Mouse (Mus musculus) intestine, postnatal 0 days (tissue): Measurements from ENCODE around the gene Nfs1. TPM values are rescaled to one million over a fixed set of nuclear protein-coding genes. Genes with fewer than 3 reads are reported as not detected.

ENCODE experiments used
- ATAC-seq: fragments of 200-750 bp; cut with Nextera tagmentation; 2 replicates; pipeline ENCODE4 v1.8.0; 2017; ENCODE audit warnings: mild to moderate bottlenecking, moderate TSS enrichment, moderate library complexity
- H3K27ac ChIP-seq: fragments of 300-500 bp; sonication (generic); 2 replicates; pipeline ENCODE4 v1.5.1; 2014; ENCODE audit warnings: mild to moderate bottlenecking, low read depth, low read length, moderate library complexity
- H3K27me3 ChIP-seq: fragments of 300-500 bp; sonication (generic); replicated peaks from 2 replicates; pipeline ENCODE4 v1.6.1; 2014; ENCODE audit warnings: low read length, mixed read lengths; ENCODE audit not compliant: control insufficient read depth, insufficient read depth
- H3K36me3 ChIP-seq: fragments of 300-500 bp; sonication (generic); 2 replicates; pipeline ENCODE4 v1.6.1; 2014; ENCODE audit warnings: mild to moderate bottlenecking, moderate library complexity; ENCODE audit not compliant: control insufficient read depth, insufficient read depth
- H3K4me1 ChIP-seq: fragments of 300-500 bp; sonication (generic); replicated peaks from 2 replicates; pipeline ENCODE4 v1.6.1; 2014; ENCODE audit warnings: antibody characterized with exemption, low read length, mixed read lengths; ENCODE audit not compliant: control insufficient read depth, insufficient read depth
- H3K4me2 ChIP-seq: fragments of 300-500 bp; sonication (generic); replicated peaks from 2 replicates; pipeline ENCODE4 v1.6.1; 2014; ENCODE audit warnings: low read depth, mild to moderate bottlenecking, moderate library complexity
- H3K4me3 ChIP-seq: fragments of 300-500 bp; sonication (generic); 2 replicates; pipeline ENCODE4 v1.5.1; 2014; ENCODE audit warnings: low read depth, low read length
- H3K9ac ChIP-seq: fragments of 300-500 bp; sonication (generic); 2 replicates; pipeline ENCODE4 v1.6.1; 2014; ENCODE audit warnings: mild to moderate bottlenecking, low read depth, low read length
- H3K9me3 ChIP-seq: fragments of 300-500 bp; sonication (generic); 2 replicates; pipeline ENCODE4 v1.6.1; 2016; ENCODE audit warnings: mixed run types; ENCODE audit not compliant: control insufficient read depth
- CTCF ChIP-seq: sonication (generic); IDR thresholded peaks from 2 replicates; pipeline ENCODE4 v1.5.1; 2016; ENCODE audit warnings: low read depth, mild to moderate bottlenecking, control low read depth, antibody characterized with exemption, moderate library complexity
- WGBS: fragments of 180-500 bp; shearing (Covaris S2); extraction: QIAGEN DNeasy Blood & Tissue Kit; methylation state at CpG from one replicate; pipeline ENCODE4 v1.1.7; 2014; 5-methylcytosine and 5-hydroxymethylcytosine counted together
- polyA plus RNA-seq: library from polyadenylated mRNA; unstranded; fragments of >200 nt; fragmentation: Nextera tagmentation; extraction: Ambion mirVana; gene quantifications from 2 replicates; pipeline ENCODE4 v1.2.1, GENCODE M21; 2015

The Nfs1 gene
- polyA plus RNA-seq, 1 experiment from 2014 or later = 41.1 TPM

DNA sequence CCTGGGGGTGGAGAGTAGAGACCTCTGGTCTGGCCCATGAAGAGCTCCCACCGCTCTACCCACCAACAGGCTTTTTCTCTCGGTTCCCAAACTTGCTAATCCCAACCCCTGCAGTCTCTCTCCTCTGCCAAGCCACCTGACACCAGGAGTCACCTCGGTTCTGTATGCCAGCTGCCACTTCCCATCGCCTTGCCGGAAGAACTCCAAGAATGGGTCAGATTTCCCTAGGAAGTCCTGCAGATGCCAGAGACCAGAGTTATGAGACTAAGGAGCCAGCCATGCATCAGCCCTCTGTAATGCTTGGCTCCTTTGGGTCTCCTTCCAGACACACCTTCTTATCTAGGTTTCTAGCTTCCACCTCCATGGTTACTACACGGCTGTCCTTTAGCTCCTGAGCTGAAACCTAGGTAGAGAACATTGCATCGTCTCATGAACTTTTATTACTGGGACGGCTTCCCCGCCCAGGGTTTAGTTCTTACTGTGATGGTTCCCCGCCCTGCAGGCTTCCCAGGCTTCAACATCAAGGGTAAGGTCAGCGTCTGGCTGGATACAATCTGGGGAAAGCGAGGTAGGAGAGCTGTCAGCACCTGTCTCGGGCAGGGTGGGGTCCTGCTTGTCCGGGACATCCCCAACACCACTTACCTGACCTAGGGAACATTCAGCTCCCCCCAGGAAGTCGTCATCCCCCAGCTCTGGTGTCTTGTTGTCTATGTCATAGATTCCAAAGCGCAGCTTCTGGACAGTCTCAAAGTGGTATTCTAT is 65.4 kb downstream of the Nfs1 start:
- no peak for ATAC-seq
- no peak overlapping the region for H3K27ac ChIP-seq
- 72% methylated on average over 16 of the region's 16 CpGs for WGBS
- H3K4me1 ChIP-seq = no peaks in the 10 kb centered on the region
- no peak for TF ChIP-seq CTCF
- H3K9me3 ChIP-seq = no peaks in the 10 kb centered on the region
- no peaks in the 10 kb centered on the region for H3K27me3 ChIP-seq
- H3K36me3 ChIP-seq = peaks cover 51% of the 10 kb centered on the region
- H3K4me2 ChIP-seq = no peak overlapping the region
- H3K9ac ChIP-seq = no peak overlapping the region
- H3K4me3 ChIP-seq = no peak overlapping the region

DNA sequence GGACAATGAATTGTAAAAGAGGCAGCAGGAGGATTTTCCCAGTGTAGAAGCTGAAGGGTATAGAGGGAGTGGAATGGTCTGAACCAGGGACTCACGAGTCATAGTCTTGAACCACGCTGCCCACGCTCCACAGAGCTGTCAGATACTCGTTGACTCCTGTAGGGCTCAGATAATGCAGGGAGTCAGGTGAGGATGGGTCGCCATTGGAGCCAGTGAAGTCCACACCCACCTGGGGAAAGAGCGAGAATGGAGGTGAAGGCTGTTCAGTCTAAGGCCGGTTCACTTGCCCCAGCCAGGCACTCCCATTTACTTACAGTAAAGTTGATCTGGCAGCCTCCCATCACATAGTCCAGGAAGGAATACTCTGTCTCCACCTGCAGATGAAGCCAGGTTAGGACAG is 66.5 kb downstream of the Nfs1 start:
- Histone ChIP-seq H3K27me3 (no peaks in the 10 kb centered on the region), H3K4me2 (no peak overlapping the region), H3K36me3 (peaks cover 56% of the 10 kb centered on the region), H3K9ac (no peak overlapping the region), H3K9me3 (no peaks in the 10 kb centered on the region), H3K4me3 (no peak overlapping the region), H3K27ac (no peak overlapping the region), H3K4me1 (no peaks in the 10 kb centered on the region)
- TF ChIP-seq CTCF = peak; percentile 21; the same call in 1 of the 2 replicates
- 86% methylated on average over 7 of the region's 7 CpGs for WGBS
- no peak for ATAC-seq

DNA sequence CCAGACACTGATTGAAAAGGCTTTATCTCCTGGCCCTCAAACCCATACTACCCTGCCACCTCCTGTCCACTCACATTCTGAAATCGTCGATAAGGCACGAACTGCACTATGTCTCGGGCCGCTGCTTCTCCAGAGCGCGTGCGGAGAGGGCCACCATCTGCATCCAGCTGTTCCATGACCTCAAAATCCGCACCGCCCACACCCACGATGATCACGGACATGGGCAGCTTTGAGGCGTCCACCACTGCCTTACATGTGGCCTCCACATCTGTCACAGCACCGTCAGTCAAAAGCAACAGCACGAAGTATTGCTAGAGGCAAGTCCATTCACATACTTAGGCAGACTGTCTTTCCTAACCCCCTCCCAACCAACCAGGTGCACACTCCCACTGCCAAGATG is 70.3 kb downstream of the Nfs1 start:
- Histone ChIP-seq H3K4me3 (no peak overlapping the region), H3K36me3 (peaks cover 74% of the 10 kb centered on the region), H3K4me2 (no peak overlapping the region), H3K27me3 (no peaks in the 10 kb centered on the region), H3K4me1 (no peaks in the 10 kb centered on the region), H3K27ac (no peak overlapping the region), H3K9me3 (no peaks in the 10 kb centered on the region), H3K9ac (no peak overlapping the region)
- 82% methylated on average over 15 of the region's 15 CpGs for WGBS
- no peak for TF ChIP-seq CTCF
- ATAC-seq = no peak

Other genes starting within 250 kb of the Nfs1 start
- 39.5 and 40.4 TPM in 2 replicates for gene Uqcc1, start 213.9 kb downstream of the Nfs1 start, polyA plus RNA-seq
- not detected in 2 replicates for gene Gm15557, start 203.5 kb downstream of the Nfs1 start, polyA plus RNA-seq
- gene Gdf5, start 198.8 kb downstream of the Nfs1 start, polyA plus RNA-seq = 0.26 and 1.0 TPM in 2 replicates
- gene Cep250, start 187.7 kb downstream of the Nfs1 start, polyA plus RNA-seq = 4.0 and 5.9 TPM in 2 replicates
- gene 6430550D23Rik, start 136.2 kb downstream of the Nfs1 start, polyA plus RNA-seq = 0.59 and 1.5 TPM in 2 replicates
- gene Ergic3, start 136.1 kb downstream of the Nfs1 start, polyA plus RNA-seq = 227 and 235 TPM in 2 replicates
- gene Fer1l4, start 91.2 kb downstream of the Nfs1 start, polyA plus RNA-seq = 0.10 and 0.18 TPM in 2 replicates
- 0.21 and 0.69 TPM in 2 replicates for gene Spag4, start 79.0 kb downstream of the Nfs1 start, polyA plus RNA-seq
- gene Cpne1, start 32.2 kb downstream of the Nfs1 start, polyA plus RNA-seq = 17.3 and 19.0 TPM in 2 replicates
- 8.6 and 9.3 TPM in 2 replicates for gene Rbm12, start 32.2 kb downstream of the Nfs1 start, polyA plus RNA-seq
- gene Gm28036, start 17.1 kb downstream of the Nfs1 start, polyA plus RNA-seq = 1.5 TPM in 2 replicates
- 424 and 433 TPM in 2 replicates for gene Romo1, start 147 bp downstream of the Nfs1 start, polyA plus RNA-seq
- 326 and 348 TPM in 2 replicates for gene Rbm39, start 36.1 kb upstream of the Nfs1 start, polyA plus RNA-seq
- 20.9 and 24.2 TPM in 2 replicates for gene Phf20, start 52.3 kb upstream of the Nfs1 start, polyA plus RNA-seq
- 9.4 and 9.6 TPM in 2 replicates for gene Cnbd2, start 168.1 kb upstream of the Nfs1 start, polyA plus RNA-seq
- gene Scand1, start 168.5 kb upstream of the Nfs1 start, polyA plus RNA-seq = 187 and 200 TPM in 2 replicates